Mouse (Mus musculus): ENCODE measurements around the gene Nhlh2. TPM values are rescaled to one million over a fixed set of nuclear protein-coding genes. Genes with fewer than 3 reads are reported as not detected.

The Nhlh2 gene
- polyA plus RNA-seq, 1 experiment from 2014 or later, result 173 TPM

DNA sequence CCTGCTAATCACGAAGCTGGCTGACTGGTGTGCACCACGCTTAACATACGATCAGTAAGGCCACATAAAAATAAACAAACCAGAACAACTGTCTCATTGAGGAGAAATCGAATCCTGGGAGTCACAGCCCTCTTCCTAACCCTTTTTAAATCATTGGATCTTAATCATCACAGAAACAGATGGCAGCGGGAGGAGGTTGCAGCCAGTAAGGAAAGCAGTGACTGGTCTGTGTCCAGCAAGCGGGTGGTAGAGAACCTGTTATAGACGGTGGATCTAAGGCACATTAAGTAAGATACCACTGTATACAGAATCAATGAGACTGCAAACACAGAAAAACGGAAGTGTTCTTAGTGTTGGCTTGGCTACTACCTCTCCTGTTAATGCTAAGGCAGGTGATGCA, 24.2 kb upstream of the Nhlh2 start:
- Histone ChIP-seq H3K4me3 (ENCODE audit: low read depth, low read length) (no peak overlapping the region), H3K36me3 (ENCODE audit: control insufficient read depth, insufficient read depth, low read length) (no peaks in the 10 kb centered on the region), H3K27ac (ENCODE audit: low read depth, low read length) (no peak overlapping the region), H3K4me2 (replicated peaks; ENCODE audit: low read depth, low read length) (no peak overlapping the region), H3K9ac (ENCODE audit: low read depth, low read length) (no peak overlapping the region), H3K4me1 (replicated peaks; ENCODE audit: control insufficient read depth, insufficient read depth, low read length) (no peaks in the 10 kb centered on the region), H3K27me3 (ENCODE audit: control insufficient read depth, insufficient read depth, low read length) (no peaks in the 10 kb centered on the region), H3K9me3 (ENCODE audit: control insufficient read depth, low read length) (no peaks in the 10 kb centered on the region)
- WGBS, result 84% methylated on average over 8 of the region's 8 CpGs
- no peak for ATAC-seq (ENCODE audit: low FRiP score)
- no peak for DNase-seq (ENCODE audit: low spot score)

DNA sequence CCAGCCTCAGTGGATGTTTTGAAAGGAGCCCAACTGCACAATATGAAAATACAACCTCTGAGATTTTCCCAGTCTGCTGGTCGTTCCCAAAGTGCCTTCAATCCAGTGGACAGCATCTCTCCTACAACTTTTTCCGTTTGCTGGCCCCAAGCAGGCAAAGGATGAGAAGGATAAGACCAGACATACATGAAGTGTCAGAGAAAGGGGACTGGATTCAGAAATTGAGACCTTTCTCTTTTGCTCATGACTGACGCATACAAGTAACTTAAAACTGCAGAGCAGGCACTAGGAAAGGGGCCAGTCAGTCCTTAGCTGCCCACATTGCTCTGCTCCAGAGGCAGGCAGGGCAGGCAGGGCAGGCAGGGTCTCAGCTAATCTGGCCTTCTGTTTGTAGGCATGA, 19.7 kb upstream of the Nhlh2 start:
- Histone ChIP-seq H3K9ac (ENCODE audit: low read depth, low read length) (no peak overlapping the region), H3K9me3 (ENCODE audit: control insufficient read depth, low read length) (no peaks in the 10 kb centered on the region), H3K4me2 (replicated peaks; ENCODE audit: low read depth, low read length) (no peak overlapping the region), H3K4me1 (replicated peaks; ENCODE audit: control insufficient read depth, insufficient read depth, low read length) (no peaks in the 10 kb centered on the region), H3K27me3 (ENCODE audit: control insufficient read depth, insufficient read depth, low read length) (no peaks in the 10 kb centered on the region), H3K36me3 (ENCODE audit: control insufficient read depth, insufficient read depth, low read length) (no peaks in the 10 kb centered on the region), H3K27ac (ENCODE audit: low read depth, low read length) (no peak overlapping the region), H3K4me3 (ENCODE audit: low read depth, low read length) (no peak overlapping the region)
- 69% methylated on average over 3 of the region's 3 CpGs for WGBS
- no peak for ATAC-seq (ENCODE audit: low FRiP score)
- no peak for DNase-seq (ENCODE audit: low spot score)

GRCm38 (mm10) chr3:101990995-101991516, 18.8 kb upstream of the Nhlh2 start:
- Histone ChIP-seq H3K27ac (ENCODE audit: low read depth, low read length) (no peak overlapping the region), H3K9ac (ENCODE audit: low read depth, low read length) (no peak overlapping the region), H3K27me3 (ENCODE audit: control insufficient read depth, insufficient read depth, low read length) (no peaks in the 10 kb centered on the region), H3K4me3 (ENCODE audit: low read depth, low read length) (no peak overlapping the region), H3K4me1 (replicated peaks; ENCODE audit: control insufficient read depth, insufficient read depth, low read length) (no peaks in the 10 kb centered on the region), H3K36me3 (ENCODE audit: control insufficient read depth, insufficient read depth, low read length) (no peaks in the 10 kb centered on the region), H3K4me2 (replicated peaks; ENCODE audit: low read depth, low read length) (no peak overlapping the region), H3K9me3 (ENCODE audit: control insufficient read depth, low read length) (no peaks in the 10 kb centered on the region)
- ATAC-seq (ENCODE audit: low FRiP score) (peak; percentile 61), DNase-seq (ENCODE audit: low spot score) (no peak)
- WGBS, result 42% methylated on average over 6 of the region's 6 CpGs

DNA sequence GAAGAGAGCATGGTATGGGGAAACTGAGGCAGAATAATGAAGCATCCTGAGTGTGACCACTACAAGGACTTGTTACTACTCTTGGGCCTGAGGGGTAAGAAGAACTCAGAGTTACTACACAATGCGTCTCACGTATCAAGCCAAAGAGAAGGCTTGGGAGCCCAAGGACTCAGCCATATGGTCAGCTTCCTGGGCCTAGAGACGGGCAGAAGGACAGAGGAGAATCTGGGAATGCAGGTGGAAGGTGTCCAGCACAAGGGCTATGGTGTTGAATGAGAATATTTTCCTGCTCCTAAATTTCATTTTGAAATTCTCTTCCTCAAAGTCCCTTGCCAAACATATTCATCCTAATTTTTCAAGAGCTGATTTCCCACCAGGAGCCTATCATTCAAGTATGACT, 12.0 kb upstream of the Nhlh2 start:
- 97% methylated on average over 3 of the region's 3 CpGs for WGBS
- Histone ChIP-seq H3K36me3 (ENCODE audit: control insufficient read depth, insufficient read depth, low read length) (no peaks in the 10 kb centered on the region), H3K9ac (ENCODE audit: low read depth, low read length) (no peak overlapping the region), H3K4me2 (replicated peaks; ENCODE audit: low read depth, low read length) (no peak overlapping the region), H3K9me3 (ENCODE audit: control insufficient read depth, low read length) (no peaks in the 10 kb centered on the region), H3K27me3 (ENCODE audit: control insufficient read depth, insufficient read depth, low read length) (no peaks in the 10 kb centered on the region), H3K4me3 (ENCODE audit: low read depth, low read length) (no peak overlapping the region), H3K27ac (ENCODE audit: low read depth, low read length) (no peak overlapping the region), H3K4me1 (replicated peaks; ENCODE audit: control insufficient read depth, insufficient read depth, low read length) (no peaks in the 10 kb centered on the region)
- DNase-seq (ENCODE audit: low spot score) (no peak), ATAC-seq (ENCODE audit: low FRiP score) (no peak)

DNA sequence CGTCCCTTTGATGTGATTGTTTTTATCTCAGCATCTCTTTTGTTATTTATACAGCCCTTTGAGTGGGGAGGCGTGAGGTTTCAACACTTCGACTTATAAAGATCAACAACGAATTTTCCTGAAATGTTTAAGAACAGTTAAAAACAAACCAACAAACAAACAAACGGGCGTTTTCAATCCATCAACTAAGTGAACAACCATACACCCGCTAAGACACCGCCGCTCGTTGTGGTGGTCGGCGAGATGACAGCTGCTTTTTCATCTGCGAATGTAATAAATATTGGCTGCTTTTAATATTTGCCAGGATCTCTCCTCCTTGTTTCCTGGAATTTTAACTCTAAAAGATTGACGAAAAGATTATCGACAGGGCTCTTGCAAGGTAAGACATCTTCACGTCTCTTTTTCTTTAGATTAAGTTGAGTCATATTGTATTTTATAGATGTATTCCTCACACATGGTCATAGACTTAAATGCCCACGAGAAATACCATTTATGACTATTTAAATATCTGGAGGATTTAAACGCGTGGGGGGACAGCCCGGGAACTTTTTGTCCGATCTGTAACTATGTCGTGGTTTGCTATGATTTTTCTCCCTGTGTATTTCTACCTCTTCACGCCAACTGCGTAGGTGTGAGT, 923 bp downstream of the Nhlh2 start:
- ATAC-seq (ENCODE audit: low FRiP score), result no peak
- Histone ChIP-seq H3K4me3 (ENCODE audit: low read depth, low read length) (peak overlapping the region; percentile 57), H3K4me1 (replicated peaks; ENCODE audit: control insufficient read depth, insufficient read depth, low read length) (no peaks in the 10 kb centered on the region; the same call in 1 of the 2 replicates), H3K9ac (ENCODE audit: low read depth, low read length) (peak overlapping the region; percentile 92), H3K9me3 (ENCODE audit: control insufficient read depth, low read length) (no peaks in the 10 kb centered on the region), H3K27ac (ENCODE audit: low read depth, low read length) (peak overlapping the region; percentile 99), H3K4me2 (replicated peaks; ENCODE audit: low read depth, low read length) (peak overlapping the region; percentile 59; the same call in 1 of the 2 replicates), H3K36me3 (ENCODE audit: control insufficient read depth, insufficient read depth, low read length) (no peaks in the 10 kb centered on the region), H3K27me3 (ENCODE audit: control insufficient read depth, insufficient read depth, low read length) (peaks cover 22% of the 10 kb centered on the region)
- DNase-seq (ENCODE audit: low spot score), result peak; percentile 51
- 4% methylated on average over 24 of the region's 24 CpGs for WGBS

DNA sequence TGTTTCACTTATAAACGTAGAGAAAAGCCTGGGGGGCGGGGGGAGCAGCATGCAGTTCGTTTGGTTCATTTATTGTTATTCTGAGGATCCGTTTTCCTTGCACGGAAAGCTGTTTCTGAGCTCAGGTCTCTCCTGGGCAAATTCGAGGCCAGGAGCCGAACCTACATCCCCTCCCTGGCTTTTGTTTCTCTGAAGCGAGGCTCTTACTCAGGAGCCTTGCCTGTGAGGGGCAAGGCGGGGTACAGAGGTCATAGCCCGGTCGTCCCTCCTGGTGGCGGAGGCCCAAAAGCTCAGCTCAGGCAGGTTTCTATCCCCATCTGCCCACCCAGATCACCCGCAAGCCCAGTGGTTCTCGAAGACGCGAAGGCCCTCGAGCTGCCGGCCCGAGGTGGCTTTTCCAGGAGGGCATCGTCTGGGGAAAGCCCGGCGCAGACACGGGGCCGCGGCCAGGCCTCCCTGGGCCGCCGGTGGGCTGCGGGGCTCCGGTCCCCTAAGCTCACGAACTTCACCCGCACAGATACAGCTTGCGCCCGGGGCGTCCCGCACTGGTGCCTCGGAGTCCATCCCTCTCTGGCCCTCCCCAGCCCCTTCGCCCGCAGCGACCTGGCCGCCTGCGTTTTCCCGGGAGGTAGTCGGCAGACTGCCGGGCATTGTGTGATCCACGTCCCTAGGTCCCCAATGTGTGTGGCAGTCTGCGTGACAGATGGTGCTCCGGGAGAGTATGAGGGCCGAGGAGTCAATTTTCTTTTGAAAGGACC, 1.6 kb downstream of the Nhlh2 start:
- whole genome bisulfite sequencing, result under 1% methylated on average over 43 of the region's 48 CpGs
- peak overlapping the region; percentile 57 for H3K4me3 ChIP-seq (ENCODE audit: low read depth, low read length)
- peak overlapping the region; percentile 92 for H3K9ac ChIP-seq (ENCODE audit: low read depth, low read length)
- no peaks in the 10 kb centered on the region; the same call in 1 of the 2 replicates for H3K4me1 ChIP-seq (replicated peaks; ENCODE audit: control insufficient read depth, insufficient read depth, low read length)
- H3K9me3 ChIP-seq (ENCODE audit: control insufficient read depth, low read length), result no peaks in the 10 kb centered on the region
- peaks cover 23% of the 10 kb centered on the region for H3K27me3 ChIP-seq (ENCODE audit: control insufficient read depth, insufficient read depth, low read length)
- H3K27ac ChIP-seq (ENCODE audit: low read depth, low read length), result peak overlapping the region; percentile 99
- DNase-seq (ENCODE audit: low spot score), result no peak
- ATAC-seq (ENCODE audit: low FRiP score), result peak; percentile 71
- H3K36me3 ChIP-seq (ENCODE audit: control insufficient read depth, insufficient read depth, low read length), result no peaks in the 10 kb centered on the region
- peak overlapping the region; percentile 59 for H3K4me2 ChIP-seq (replicated peaks; ENCODE audit: low read depth, low read length)

- Histone ChIP-seq H3K36me3 (ENCODE audit: control insufficient read depth, insufficient read depth, low read length) (no peaks in the 10 kb centered on the region), H3K9me3 (ENCODE audit: control insufficient read depth, low read length) (no peaks in the 10 kb centered on the region), H3K4me2 (replicated peaks; ENCODE audit: low read depth, low read length) (peak overlapping the region; percentile 59), H3K4me1 (replicated peaks; ENCODE audit: control insufficient read depth, insufficient read depth, low read length) (no peaks in the 10 kb centered on the region; the same call in 1 of the 2 replicates), H3K4me3 (ENCODE audit: low read depth, low read length) (peak overlapping the region; percentile 57), H3K27ac (ENCODE audit: low read depth, low read length) (peak overlapping the region; percentile 99), H3K27me3 (ENCODE audit: control insufficient read depth, insufficient read depth, low read length) (peaks cover 23% of the 10 kb centered on the region), H3K9ac (ENCODE audit: low read depth, low read length) (peak overlapping the region; percentile 92)
- peak; percentile 68 for ATAC-seq (ENCODE audit: low FRiP score)
- peak; percentile 77 for DNase-seq (ENCODE audit: low spot score)
- WGBS, result 2% methylated on average over 23 of the region's 23 CpGs
Observed at GRCm38 (mm10) chr3:102012076-102012610, 2.3 kb downstream of the Nhlh2 start.

DNA sequence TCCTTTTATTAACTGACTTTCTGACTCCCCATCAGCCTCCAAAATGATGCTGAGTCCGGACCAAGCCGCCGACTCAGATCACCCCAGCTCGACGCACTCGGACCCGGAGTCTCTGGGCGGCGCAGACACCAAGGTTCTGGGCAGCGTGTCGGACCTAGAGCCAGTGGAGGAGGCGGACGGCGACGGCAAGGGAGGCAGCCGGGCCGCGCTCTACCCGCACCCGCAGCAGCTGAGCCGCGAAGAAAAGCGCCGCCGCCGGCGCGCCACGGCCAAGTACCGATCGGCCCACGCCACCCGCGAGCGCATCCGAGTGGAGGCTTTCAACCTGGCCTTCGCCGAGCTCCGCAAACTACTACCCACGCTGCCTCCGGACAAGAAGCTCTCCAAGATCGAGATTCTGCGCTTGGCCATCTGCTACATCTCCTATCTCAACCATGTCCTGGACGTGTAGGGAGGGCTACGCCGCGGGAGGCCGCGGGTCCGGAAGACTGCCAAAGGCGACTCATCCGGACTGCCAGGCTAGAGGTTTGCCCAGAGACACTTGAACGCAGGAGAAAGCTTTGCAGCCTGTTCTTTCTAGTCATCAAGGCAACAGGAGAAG, 2.8 kb downstream of the Nhlh2 start:
- no peaks in the 10 kb centered on the region; the same call in 1 of the 2 replicates for H3K4me1 ChIP-seq (replicated peaks; ENCODE audit: control insufficient read depth, insufficient read depth, low read length)
- ATAC-seq (ENCODE audit: low FRiP score) (no peak), DNase-seq (ENCODE audit: low spot score) (peak; percentile 75)
- H3K4me2 ChIP-seq (replicated peaks; ENCODE audit: low read depth, low read length), result peak overlapping the region; percentile 59
- peak overlapping the region; percentile 92 for H3K9ac ChIP-seq (ENCODE audit: low read depth, low read length)
- H3K4me3 ChIP-seq (ENCODE audit: low read depth, low read length), result peak overlapping the region; percentile 57
- H3K9me3 ChIP-seq (ENCODE audit: control insufficient read depth, low read length), result no peaks in the 10 kb centered on the region
- peaks cover 23% of the 10 kb centered on the region for H3K27me3 ChIP-seq (ENCODE audit: control insufficient read depth, insufficient read depth, low read length)
- WGBS, result under 1% methylated on average over 53 of the region's 53 CpGs
- no peaks in the 10 kb centered on the region for H3K36me3 ChIP-seq (ENCODE audit: control insufficient read depth, insufficient read depth, low read length)
- H3K27ac ChIP-seq (ENCODE audit: low read depth, low read length), result peak overlapping the region; percentile 99
